Mouse (Mus musculus) spleen, adult 2 months (tissue): Measurements from ENCODE around the gene 4930558C23Rik.

Experiments
- CTCF ChIP-seq: fragments of 200-500 bp; IDR thresholded peaks from 2 replicates; pipeline ENCODE4 v1.5.1; 2011; ENCODE audit warnings: mild to moderate bottlenecking, inconsistent platforms; ENCODE audit not compliant: insufficient read depth, insufficient read length, insufficient replicate concordance; ENCODE audit errors: extremely low read depth
- POLR2A ChIP-seq: fragments of 200-500 bp; IDR thresholded peaks from 2 replicates; pipeline ENCODE4 v1.6.1; 2011; ENCODE audit warnings: low read depth, low read length, inconsistent platforms

- TF ChIP-seq CTCF (no peak), POLR2A (no peak)
These were observed 5.1 kb upstream of the 4930558C23Rik start for GRCm38 (mm10) chr3:95407728-95408127.
